Mouse (Mus musculus): ENCODE data around the gene Armh4.
"Not testable (repeated sequence)": the region's sequence is repeated elsewhere in the genome, so short reads cannot be mapped to it uniquely, and the experiment has no call there.

The Armh4 gene

DNA sequence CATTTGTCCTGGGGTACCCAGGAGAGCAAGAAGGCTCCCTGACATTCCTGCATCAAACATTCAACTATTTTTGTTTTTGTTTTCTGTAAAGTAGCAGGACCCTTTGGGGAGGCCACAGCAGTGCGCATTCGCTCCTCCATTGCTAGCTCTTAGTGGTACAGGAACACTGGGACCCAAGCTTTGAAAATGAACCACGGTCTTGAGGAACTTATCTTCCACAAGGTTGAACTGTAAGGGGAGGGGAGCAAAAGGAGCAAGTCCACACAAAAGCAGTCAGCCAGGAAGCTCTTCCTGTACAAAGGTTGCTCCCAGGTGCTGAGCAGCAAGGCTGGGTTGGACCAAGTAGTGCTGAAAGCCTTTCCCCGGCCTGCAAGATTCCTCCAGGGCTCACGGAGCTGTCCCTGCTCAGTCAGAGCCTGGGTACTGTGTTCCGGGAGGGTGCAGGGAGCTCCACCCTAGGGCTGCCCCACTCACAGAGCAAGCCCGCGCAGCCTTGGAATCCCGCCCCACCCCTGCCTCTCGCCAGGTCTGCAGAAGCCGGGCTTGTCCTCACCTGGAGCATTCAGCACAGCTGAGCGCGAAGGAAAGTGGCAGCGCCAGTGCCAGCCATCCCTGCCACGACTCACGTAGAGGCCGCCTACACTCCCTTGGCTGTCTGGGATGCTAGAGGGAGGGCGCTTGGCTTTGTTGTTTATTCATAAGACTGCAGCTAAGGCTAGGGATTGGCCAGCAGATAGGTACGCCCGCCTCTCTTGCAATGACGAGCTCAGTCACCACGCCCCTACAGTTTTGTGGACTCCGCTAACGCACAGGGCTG lies at the start of gene Armh4:
TSS of gene Armh4 (minus strand) at position 669 of the 817 bp plus-strand sequence.
- peak; percentile 65 to 67 for DNase-seq (ENCODE audit: low spot score in 2 of 2)

DNA sequence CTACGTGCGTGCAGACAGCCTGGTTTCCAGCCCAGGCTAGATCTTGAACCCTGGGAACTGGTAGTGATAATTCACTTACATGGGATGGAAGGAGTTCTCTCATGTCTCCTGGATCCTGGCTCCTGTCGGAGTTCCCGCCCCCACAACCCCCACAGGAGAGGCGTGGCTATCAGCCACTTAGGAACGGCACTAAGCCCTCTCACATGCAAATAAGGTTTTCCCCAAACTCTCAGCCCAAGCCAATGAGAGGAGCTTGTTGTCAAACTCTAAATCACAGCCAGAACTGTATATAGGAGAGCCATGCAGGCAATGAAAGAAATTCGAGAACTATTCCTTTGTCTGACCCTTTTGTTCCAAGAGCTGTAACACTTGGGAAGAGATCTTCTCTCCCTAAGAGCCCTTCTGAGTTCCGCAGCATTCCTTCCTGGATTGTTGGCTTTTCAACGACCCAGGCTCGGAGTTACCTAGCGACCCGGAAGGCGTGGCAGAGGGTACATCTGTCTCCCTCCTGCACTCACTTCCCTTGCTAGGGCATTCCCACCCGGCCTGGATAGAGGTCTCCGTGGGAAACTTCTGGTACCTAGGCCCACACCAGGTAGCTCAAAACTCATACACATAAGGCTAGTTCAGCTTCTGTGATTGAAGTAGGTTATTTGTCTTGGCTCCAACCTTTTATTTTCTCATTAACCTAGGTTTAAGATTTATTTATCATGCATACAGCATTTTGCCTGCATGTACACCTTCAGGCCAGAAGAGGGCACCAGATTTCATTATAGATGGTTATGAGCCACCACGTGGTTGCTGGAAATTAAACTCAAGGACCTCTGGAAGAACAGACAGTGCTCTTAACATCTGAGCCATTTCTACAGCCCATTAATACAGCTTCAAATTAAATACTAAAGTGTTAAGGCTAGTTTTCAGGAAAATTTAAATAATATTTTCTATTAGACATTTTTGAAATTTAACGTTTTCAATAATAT lies 46.3 kb upstream of the Armh4 start:
- no peak for DNase-seq (ENCODE audit: low spot score in 2 of 2)

GRCm38 (mm10) chr14:49819721-49820440 lies 36.7 kb upstream of the Armh4 start:
- not testable (repeated sequence) for DNase-seq (ENCODE audit: low spot score in 2 of 2)

GRCm38 (mm10) chr14:49818713-49819208 lies 35.6 kb upstream of the Armh4 start:
- not testable (repeated sequence) for DNase-seq (ENCODE audit: low spot score in 2 of 2)

GRCm38 (mm10) chr14:49812966-49813365 lies 29.8 kb upstream of the Armh4 start:
- not testable (repeated sequence) for DNase-seq (ENCODE audit: low spot score in 2 of 2)

GRCm38 (mm10) chr14:49805051-49805450 lies 21.9 kb upstream of the Armh4 start:
- DNase-seq (ENCODE audit: low spot score in 2 of 2), result not testable (repeated sequence)

GRCm38 (mm10) chr14:49801444-49801843 lies 18.3 kb upstream of the Armh4 start:
- DNase-seq (ENCODE audit: low spot score in 2 of 2), result peak in 1 of 2 experiments; percentile 9

- no peak for DNase-seq (ENCODE audit: low spot score in 2 of 2)
These were observed 10.8 kb upstream of the Armh4 start for GRCm38 (mm10) chr14:49793948-49794347.

GRCm38 (mm10) chr14:49790542-49790941 lies 7.4 kb upstream of the Armh4 start:
- no peak for DNase-seq (ENCODE audit: low spot score in 2 of 2)

GRCm38 (mm10) chr14:49785793-49786192 lies 2.6 kb upstream of the Armh4 start:
- DNase-seq (ENCODE audit: low spot score in 2 of 2), result peak; percentile 40 to 59

GRCm38 (mm10) chr14:49783866-49784265 lies 683 bp upstream of the Armh4 start:
- DNase-seq (ENCODE audit: low spot score in 2 of 2), result no peak

GRCm38 (mm10) chr14:49780416-49780815 lies 2.8 kb downstream of the Armh4 start:
- DNase-seq (ENCODE audit: low spot score in 2 of 2), result no peak

DNA sequence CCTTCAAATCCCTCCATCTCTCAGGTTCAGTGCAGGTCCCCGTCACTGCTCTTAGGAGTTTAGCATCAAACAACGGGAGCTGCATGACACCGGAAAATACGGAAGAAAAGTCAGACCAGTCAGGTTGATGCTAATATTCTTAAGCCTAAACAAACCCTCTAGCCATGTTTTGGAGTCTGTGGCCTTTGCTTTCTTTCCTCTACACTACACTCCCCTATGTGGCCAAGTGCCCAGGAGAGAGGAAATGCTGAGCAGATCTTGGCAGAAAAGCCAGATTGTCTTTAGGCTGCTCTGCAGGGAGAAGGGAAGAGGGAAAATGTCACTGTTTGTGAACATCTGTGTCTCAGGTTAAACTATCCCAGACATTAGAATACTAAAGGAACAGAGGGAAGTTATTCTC lies 5.6 kb downstream of the Armh4 start:
- DNase-seq (ENCODE audit: low spot score in 2 of 2), result not testable (repeated sequence)

DNA sequence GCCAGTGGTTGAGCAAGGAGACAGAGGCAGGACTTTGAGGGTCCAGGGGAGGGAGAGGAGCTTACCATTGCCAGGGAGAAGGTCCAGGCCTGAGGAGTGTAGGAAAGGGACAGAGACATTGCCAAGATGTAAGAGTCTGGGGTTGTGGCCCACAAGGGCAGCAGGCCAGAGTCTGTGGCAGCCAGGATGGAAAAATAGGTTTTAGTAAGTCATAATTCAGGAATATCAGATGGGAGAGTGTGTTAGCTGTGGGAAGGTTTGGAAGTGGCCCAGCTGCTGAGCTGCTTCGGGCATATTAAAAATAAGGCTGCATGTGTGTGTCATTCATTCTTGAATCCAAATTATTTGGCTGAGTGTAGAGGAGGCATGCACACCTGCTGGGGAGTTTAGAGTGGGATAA lies 11.4 kb downstream of the Armh4 start:
- DNase-seq (ENCODE audit: low spot score in 2 of 2), result peak in 1 of 2 experiments; percentile 5

- no peak for DNase-seq (ENCODE audit: low spot score in 2 of 2)
These were observed 16.6 kb downstream of the Armh4 start for GRCm38 (mm10) chr14:49766601-49767000.

- no peak for DNase-seq (ENCODE audit: low spot score in 2 of 2)
These were observed 27.3 kb downstream of the Armh4 start for GRCm38 (mm10) chr14:49755845-49756244.

GRCm38 (mm10) chr14:49752614-49753013 lies 30.6 kb downstream of the Armh4 start:
- DNase-seq (ENCODE audit: low spot score in 2 of 2), result no peak

DNA sequence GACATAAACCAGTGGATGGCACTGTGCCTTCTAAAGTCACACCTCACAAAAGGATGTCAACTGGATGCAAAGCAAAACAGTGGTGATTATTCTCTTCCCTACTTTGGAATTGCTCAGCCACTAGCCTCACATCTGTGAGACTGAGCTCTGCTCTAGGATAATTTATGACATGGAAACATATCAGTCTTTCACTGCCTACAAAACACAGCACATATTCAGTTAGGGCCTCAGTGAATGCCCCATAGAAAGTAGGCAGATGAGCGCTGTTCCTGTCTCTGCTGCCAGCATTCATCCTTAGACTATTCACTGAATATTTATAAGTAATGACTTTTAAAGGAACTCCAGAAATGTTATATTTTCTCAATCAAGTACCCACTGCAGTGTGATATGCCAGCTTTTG lies 37.3 kb downstream of the Armh4 start:
- DNase-seq (ENCODE audit: low spot score in 2 of 2), result no peak

GRCm38 (mm10) chr14:49743946-49744526 lies 39.1 kb downstream of the Armh4 start:
- DNase-seq (ENCODE audit: low spot score in 2 of 2), result no peak

- DNase-seq (ENCODE audit: low spot score in 2 of 2), result no peak
These were observed 43.9 kb downstream of the Armh4 start for GRCm38 (mm10) chr14:49739328-49739727.

GRCm38 (mm10) chr14:49738441-49739088 lies 44.6 kb downstream of the Armh4 start:
- DNase-seq (ENCODE audit: low spot score in 2 of 2), result no peak

Data from urinary bladder, postnatal 36 days (tissue).